Mouse (Mus musculus) liver, postnatal 0 days (tissue): ENCODE measurements around the gene Magi2.

Source experiments
- CTCF ChIP-seq: sonication (generic); IDR thresholded peaks from 2 replicates; pipeline ENCODE4 v1.5.1; 2016; ENCODE audit warnings: antibody characterized with exemption, low read depth
- EP300 ChIP-seq: IDR thresholded peaks from 2 replicates; pipeline ENCODE4 v1.6.1; 2016; ENCODE audit warnings: antibody characterized with exemption, low read depth, mild to moderate bottlenecking

GRCm38 (mm10) chr5:19633976-19634375 lies 407.1 kb downstream of the Magi2 start:
- TF ChIP-seq CTCF, result no peak
- TF ChIP-seq EP300, result no peak
